ENCODE assay signal across 19 mouse cellular contexts in genomic region chr13:76932933-76933332, GRCm38 (mm10).
"Had no signal": no experiment of that assay in that cellular context is flagged by ENCODE, and none has a peak within 500 bp of the region (broad histone marks: within the 10 kb centered on the region; RNA-seq: fewer than 3 reads in every experiment).

No protein-coding gene starts in this region.

- ATAC-seq: liver, postnatal 0 days; lung, postnatal 0 days; midbrain, embryonic 13.5 days; midbrain, embryonic 15.5 days had no signal

- DNase-seq: liver, postnatal 0 days; lung, adult 2 months; lung, postnatal 14 days; lung, postnatal 36 days; right cerebral cortex, postnatal 25 days; thymus, adult 18-20 months; thymus, postnatal 14 days; thymus, postnatal 36 days had no signal

- H3K27me3 ChIP-seq: liver, embryonic 15.5 days; lung, embryonic 15.5 days; megakaryocyte, embryonic 14.5 days; midbrain, embryonic 13.5 days; midbrain, embryonic 15.5 days; neural tube, embryonic 12.5 days; stomach, embryonic 15.5 days had no signal

- H3K4me3 ChIP-seq: liver, embryonic 15.5 days; lung, embryonic 15.5 days; megakaryocyte, embryonic 14.5 days; midbrain, embryonic 13.5 days; midbrain, embryonic 15.5 days; neural tube, embryonic 12.5 days; stomach, embryonic 15.5 days had no signal

- H3K4me1 ChIP-seq: liver, embryonic 15.5 days; lung, embryonic 15.5 days; megakaryocyte, embryonic 14.5 days; midbrain, embryonic 13.5 days; midbrain, embryonic 15.5 days; neural tube, embryonic 12.5 days; stomach, embryonic 15.5 days had no signal

- H3K4me2 ChIP-seq: liver, embryonic 15.5 days; lung, embryonic 15.5 days; midbrain, embryonic 11.5 days; midbrain, embryonic 13.5 days; midbrain, embryonic 15.5 days; neural tube, embryonic 12.5 days; stomach, embryonic 15.5 days had no signal

- H3K9ac ChIP-seq: liver, embryonic 15.5 days; liver, postnatal 0 days; lung, embryonic 15.5 days; midbrain, embryonic 13.5 days; midbrain, embryonic 15.5 days; neural tube, embryonic 12.5 days; stomach, embryonic 15.5 days had no signal

- H3K27ac ChIP-seq: liver, embryonic 15.5 days; lung, embryonic 15.5 days; macrophage; midbrain, embryonic 13.5 days; midbrain, embryonic 15.5 days; neural tube, embryonic 12.5 days; stomach, embryonic 15.5 days; stomach, postnatal 0 days had no signal

- H3K9me3 ChIP-seq: liver, embryonic 15.5 days; lung, embryonic 15.5 days; megakaryocyte, embryonic 14.5 days; midbrain, embryonic 13.5 days; midbrain, embryonic 15.5 days; neural tube, embryonic 12.5 days; stomach, embryonic 15.5 days had no signal

- H3K36me3 ChIP-seq: liver, embryonic 15.5 days; lung, embryonic 15.5 days; midbrain, embryonic 13.5 days; midbrain, embryonic 15.5 days; neural tube, embryonic 12.5 days; stomach, embryonic 15.5 days had no signal
